21 mouse cellular contexts compared by ENCODE assay signal in genomic region chr5:134258395-134258794, GRCm38 (mm10). TPM values are rescaled to one million over a fixed set of nuclear protein-coding genes. Genes with fewer than 3 reads are reported as not detected.
DNase-seq lines count a peak whose midpoint lies in the region; ATAC-seq and TF ChIP-seq lines count a peak whose summit lies in the region.
"Had no signal": no experiment of that assay in that cellular context is flagged by ENCODE, and none has a peak within 500 bp of the region (broad histone marks: within the 10 kb centered on the region; RNA-seq: fewer than 3 reads in every experiment).

No protein-coding gene starts in this region.

- H3K4me1 ChIP-seq in hindbrain, postnatal 0 days (ENCODE audit: insufficient read depth, low read length) = no peaks in the 10 kb centered on the region
- peaks cover 8% of the 10 kb centered on the region; the same call in 1 of the 2 replicates for H3K4me1 ChIP-seq in thymus, adult 2 months (replicated peaks; ENCODE audit: control insufficient read depth, insufficient read depth, low read length)
- H3K4me1 ChIP-seq: embryonic facial prominence, embryonic 10.5 days; limb, embryonic 12.5 days; midbrain, embryonic 15.5 days; neural tube, embryonic 15.5 days had no signal

- TF ChIP-seq POLR2A in thymus, adult 2 months (IDR thresholded peaks at IDR 0.05; ENCODE audit: control insufficient read depth, extremely low read depth, insufficient read depth, low read length, poor library complexity) = no peak

- peaks cover 83% of the 10 kb centered on the region for H3K36me3 ChIP-seq in hindbrain, postnatal 0 days (ENCODE audit: insufficient read depth, low read length)
- peaks cover 70% of the 10 kb centered on the region for H3K36me3 ChIP-seq in thymus, adult 2 months (ENCODE audit: control insufficient read depth, insufficient read depth, low read length)

- H3K4me3 ChIP-seq in hindbrain, postnatal 0 days (ENCODE audit: low read length) = no peak overlapping the region
- H3K4me3 ChIP-seq in thymus, adult 2 months (ENCODE audit: control insufficient read depth, insufficient read depth, low read length) = no peak overlapping the region
- H3K4me3 ChIP-seq: embryonic facial prominence, embryonic 10.5 days; limb, embryonic 12.5 days; liver, embryonic 12.5 days; midbrain, embryonic 15.5 days; neural tube, embryonic 15.5 days had no signal

- no peak overlapping the region for H3K27ac ChIP-seq in hindbrain, postnatal 0 days
- no peak overlapping the region for H3K27ac ChIP-seq in thymus, adult 2 months (ENCODE audit: control insufficient read depth, insufficient read depth, low read length)
- H3K27ac ChIP-seq: embryonic facial prominence, embryonic 10.5 days; limb, embryonic 12.5 days; liver, embryonic 12.5 days; midbrain, embryonic 15.5 days; neural tube, embryonic 15.5 days had no signal

- no peaks in the 10 kb centered on the region for H3K9me3 ChIP-seq in hindbrain, postnatal 0 days (ENCODE audit: low read length)
- H3K9me3 ChIP-seq: embryonic facial prominence, embryonic 10.5 days; limb, embryonic 12.5 days; liver, embryonic 12.5 days; midbrain, embryonic 15.5 days; neural tube, embryonic 15.5 days had no signal

- H3K4me2 ChIP-seq in hindbrain, postnatal 0 days (ENCODE audit: low read depth, low read length) = no peak overlapping the region
- H3K4me2 ChIP-seq: limb, embryonic 12.5 days; liver, embryonic 12.5 days; lung, embryonic 14.5 days; midbrain, embryonic 15.5 days; neural tube, embryonic 15.5 days had no signal

- peak; percentile 73 for ATAC-seq in CD4-positive, CD25-positive, alpha-beta regulatory T cell, adult 4 months
- ATAC-seq in granulocyte monocyte progenitor cell, adult 5-6 weeks (replicated peaks; ENCODE audit: poor library complexity, severe bottlenecking) = peak; percentile 94
- peak; percentile 93 for ATAC-seq in megakaryocyte progenitor cell, adult 5-6 weeks (replicated peaks; ENCODE audit: poor library complexity)
- no peak for ATAC-seq in hindbrain, postnatal 0 days
- ATAC-seq: liver, embryonic 12.5 days; midbrain, embryonic 15.5 days had no signal

- WGBS in hindbrain, postnatal 0 days = 81% methylated on average over 4 of the region's 4 CpGs
- WGBS in thymus, adult 2 months = 10% methylated on average over 4 of the region's 4 CpGs

- H3K9ac ChIP-seq in hindbrain, postnatal 0 days (replicated peaks; ENCODE audit: low read length) = no peak overlapping the region
- H3K9ac ChIP-seq: limb, embryonic 12.5 days; liver, embryonic 12.5 days; lung, embryonic 14.5 days; midbrain, embryonic 15.5 days; neural tube, embryonic 15.5 days had no signal

- H3K27me3 ChIP-seq in hindbrain, postnatal 0 days (ENCODE audit: insufficient read depth, low read length) = no peaks in the 10 kb centered on the region
- no peaks in the 10 kb centered on the region for H3K27me3 ChIP-seq in thymus, adult 2 months (ENCODE audit: control insufficient read depth, insufficient read depth, low read length)
- H3K27me3 ChIP-seq: limb, embryonic 12.5 days; liver, embryonic 12.5 days; midbrain, embryonic 15.5 days; neural tube, embryonic 15.5 days had no signal

- TF ChIP-seq CTCF in hindbrain, postnatal 0 days (IDR thresholded peaks at IDR 0.05; ENCODE audit: low read depth) = no peak
- no peak for TF ChIP-seq CTCF in thymus, adult 2 months (IDR thresholded peaks at IDR 0.05; ENCODE audit: borderline replicate concordance, control insufficient read depth, extremely low read depth, insufficient read depth, low read length, poor library complexity)

- DNase-seq in CD4-positive helper T cell, adult 2 months (ENCODE audit: low read depth, low spot score) = peak; percentile 37
- no peak for DNase-seq in hindbrain, postnatal 0 days (ENCODE audit: low spot score)
- no peak for DNase-seq in thymus, adult 2 months
- no peak for DNase-seq in T-cell, adult 2 months (ENCODE audit: low spot score)
- DNase-seq: adrenal gland, adult 8-10 months; cerebellum, adult 2 months; gastrocnemius, postnatal 10 days; kidney, adult 9 months; kidney, postnatal 36 days; layer of hippocampus, adult 9-11 months; lung, embryonic 14.5 days; right cerebral cortex, postnatal 14 days; spleen, adult 18-20 months had no signal

RNA-seq across cellular contexts. Expression of gene Ncf1, which starts 29.0 kb away (rescaled TPM):
- 10 to 100 TPM in 1 of 2 experiments, 1 to 10 TPM in 1; 8.8 to 15.8 TPM for polyA plus RNA-seq in CD4-positive, CD25-positive, alpha-beta regulatory T cell, adult 4 months (2017; shearing (Covaris generic))
- total RNA-seq in granulocyte monocyte progenitor cell, adult 5-6 weeks (2014; fragmentation: Nextera tagmentation) = 163 and 170 TPM in 2 replicates
- total RNA-seq in granulocyte monocyte progenitor cell, adult 5-6 weeks (2017) = 165 and 177 TPM in 2 replicates
- 139 and 150 TPM in 2 replicates for total RNA-seq in megakaryocyte progenitor cell, adult 5-6 weeks (2015)
- total RNA-seq in megakaryocyte progenitor cell, adult 5-6 weeks (2017) = 155 and 185 TPM in 2 replicates
- 2.8 and 4.9 TPM in 2 replicates for total RNA-seq in hindbrain, postnatal 0 days (2014; rRNA removed)
- polyA plus RNA-seq in hindbrain, postnatal 0 days (2015; fragmentation: Nextera tagmentation; extraction: Ambion mirVana) = 2.0 and 2.3 TPM in 2 replicates
- polyA plus RNA-seq in thymus, adult 2 months (2012; rRNA removed) = 28.6 and 35.9 TPM in 2 replicates

RNA-seq across cellular contexts. Expression of gene Gtf2i, which starts 56.2 kb away (rescaled TPM):
- polyA plus RNA-seq in CD4-positive, CD25-positive, alpha-beta regulatory T cell, adult 4 months (2017; shearing (Covaris generic)) = 100 to 1,000 TPM in 1 of 2 experiments, 10 to 100 TPM in 1; 96.3 to 125 TPM
- 139 and 142 TPM in 2 replicates for total RNA-seq in granulocyte monocyte progenitor cell, adult 5-6 weeks (2014; fragmentation: Nextera tagmentation)
- 49.9 and 63.1 TPM in 2 replicates for total RNA-seq in granulocyte monocyte progenitor cell, adult 5-6 weeks (2017)
- 89.9 and 91.0 TPM in 2 replicates for total RNA-seq in megakaryocyte progenitor cell, adult 5-6 weeks (2015)
- total RNA-seq in megakaryocyte progenitor cell, adult 5-6 weeks (2017) = 46.6 and 54.0 TPM in 2 replicates
- total RNA-seq in hindbrain, postnatal 0 days (2014; rRNA removed) = 103 and 115 TPM in 2 replicates
- polyA plus RNA-seq in hindbrain, postnatal 0 days (2015; fragmentation: Nextera tagmentation; extraction: Ambion mirVana) = 85.6 and 86.1 TPM in 2 replicates
- polyA plus RNA-seq in thymus, adult 2 months (2012; rRNA removed) = 131 and 136 TPM in 2 replicates

Comparison
In these comparisons a context has a peak if more than half of its experiments do, and no peak if none do; other contexts are left out.
1. RNA of gene Ncf1, which starts 29.0 kb away (total RNA-seq): 139 to 185 TPM in megakaryocyte progenitor cell, adult 5-6 weeks and 163 to 177 TPM in granulocyte monocyte progenitor cell, adult 5-6 weeks; 2.8 to 4.9 TPM in hindbrain, postnatal 0 days; every median in the first group is over 10 times any median in the second.